Mouse (Mus musculus) olfactory bulb, adult 2 months (tissue): ENCODE data around the gene Traf1. TPM values are rescaled to one million over a fixed set of nuclear protein-coding genes. Genes with fewer than 3 reads are reported as not detected.

Experiments
- H3K27ac ChIP-seq: fragments of 200-500 bp; 2 replicates; pipeline ENCODE4 v1.5.1; 2012; ENCODE audit warnings: low read depth, low read length; ENCODE audit not compliant: insufficient read depth
- H3K4me1 ChIP-seq: fragments of 200-500 bp; 2 replicates; pipeline ENCODE4 v1.6.1; 2012; ENCODE audit warnings: low read length; ENCODE audit not compliant: control insufficient read depth, insufficient read depth
- H3K4me3 ChIP-seq: fragments of 200-500 bp; 2 replicates; pipeline ENCODE4 v1.5.1; 2012; ENCODE audit warnings: mild to moderate bottlenecking, low read depth, low read length, moderate library complexity; ENCODE audit not compliant: insufficient read depth
- CTCF ChIP-seq: fragments of 200-500 bp; IDR thresholded peaks from 2 replicates; pipeline ENCODE4 v1.5.1; 2012; ENCODE audit warnings: low read depth, mild to moderate bottlenecking, low read length, moderate library complexity; ENCODE audit not compliant: insufficient read depth
- POLR2A ChIP-seq: fragments of 200-500 bp; IDR thresholded peaks from 2 replicates; pipeline ENCODE4 v1.6.1; 2012; ENCODE audit warnings: mild to moderate bottlenecking, low read depth, low read length, moderate library complexity; ENCODE audit not compliant: insufficient read depth
- WGBS: fragments of 180-500 bp; shearing (Covaris S2); methylation state at CpG from one replicate; pipeline ENCODE4 v1.1.7; 2018; 5-methylcytosine and 5-hydroxymethylcytosine counted together
- polyA plus RNA-seq: library from polyadenylated mRNA; stranded (reverse); fragments of >200 nt; gene quantifications from 2 replicates; pipeline ENCODE4 v1.2.4, GENCODE M21; 2012; ENCODE audit warnings: low replicate concordance; ENCODE audit not compliant: missing spikeins, insufficient read depth, insufficient read length

Gene Traf1
- polyA plus RNA-seq, 1 experiment = not detected

DNA sequence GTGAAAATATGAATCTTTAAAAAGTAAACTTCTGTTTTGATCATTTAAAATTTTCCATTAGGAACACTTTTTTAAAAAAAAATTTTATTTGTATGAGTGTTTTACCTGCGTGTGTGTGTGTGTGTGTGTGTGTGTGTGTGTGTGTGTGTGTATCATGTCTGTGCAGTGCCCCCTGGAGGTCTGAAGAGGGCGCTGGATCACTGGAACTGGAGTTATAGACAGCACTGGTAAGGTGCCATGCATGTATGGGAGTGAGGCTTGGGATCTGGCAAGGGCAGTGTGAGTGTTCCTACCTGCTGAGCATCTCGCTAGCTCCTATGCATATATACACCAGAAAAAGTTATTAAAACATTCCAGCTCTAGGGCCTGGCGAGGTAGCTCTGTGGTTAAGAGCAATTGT, 59.8 kb downstream of the Traf1 start:
- TF ChIP-seq POLR2A = no peak
- no peak for TF ChIP-seq CTCF
- no peak overlapping the region for H3K4me3 ChIP-seq
- no peak overlapping the region for H3K27ac ChIP-seq
- peaks cover 9% of the 10 kb centered on the region for H3K4me1 ChIP-seq
- WGBS = 79% methylated on average over 4 of the region's 4 CpGs

DNA sequence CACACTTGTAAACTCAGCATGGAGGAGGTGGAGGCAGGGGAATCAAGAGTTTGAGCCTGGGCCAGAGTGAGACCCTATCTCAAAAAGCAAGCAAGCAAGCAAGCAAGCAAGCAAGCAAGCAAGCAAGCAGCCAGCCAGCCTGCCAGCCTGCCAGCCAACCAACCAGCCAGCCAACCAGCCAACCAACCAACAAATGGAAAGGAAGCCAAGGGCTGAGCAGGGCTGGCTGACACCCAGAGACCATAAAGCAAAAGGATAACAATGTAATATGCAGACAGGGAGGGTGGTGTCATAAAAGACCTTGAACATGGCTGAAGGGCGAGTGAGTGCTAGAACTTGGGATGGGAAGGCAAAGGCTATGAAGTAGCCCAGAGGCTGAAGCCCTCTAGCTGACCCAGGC, 61.2 kb downstream of the Traf1 start:
- H3K4me1 ChIP-seq = peaks cover 9% of the 10 kb centered on the region
- no peak overlapping the region for H3K4me3 ChIP-seq
- WGBS = 78% methylated on average over 1 of the region's 1 CpGs
- TF ChIP-seq POLR2A (no peak), CTCF (no peak)
- no peak overlapping the region for H3K27ac ChIP-seq

- H3K4me1 ChIP-seq = peaks cover 2% of the 10 kb centered on the region
- TF ChIP-seq POLR2A = no peak
- no peak for TF ChIP-seq CTCF
- no peak overlapping the region for H3K27ac ChIP-seq
- H3K4me3 ChIP-seq = no peak overlapping the region
- 87% methylated on average over 11 of the region's 11 CpGs for WGBS
These were observed 61.9 kb downstream of the Traf1 start for GRCm38 (mm10) chr2:34899682-34900081.

- TF ChIP-seq POLR2A (no peak), CTCF (no peak)
- no peaks in the 10 kb centered on the region for H3K4me1 ChIP-seq
- 32% methylated on average over 10 of the region's 10 CpGs for WGBS
- no peak overlapping the region for H3K27ac ChIP-seq
- no peak overlapping the region for H3K4me3 ChIP-seq
These were observed 63.8 kb downstream of the Traf1 start for GRCm38 (mm10) chr2:34897820-34898219.

DNA sequence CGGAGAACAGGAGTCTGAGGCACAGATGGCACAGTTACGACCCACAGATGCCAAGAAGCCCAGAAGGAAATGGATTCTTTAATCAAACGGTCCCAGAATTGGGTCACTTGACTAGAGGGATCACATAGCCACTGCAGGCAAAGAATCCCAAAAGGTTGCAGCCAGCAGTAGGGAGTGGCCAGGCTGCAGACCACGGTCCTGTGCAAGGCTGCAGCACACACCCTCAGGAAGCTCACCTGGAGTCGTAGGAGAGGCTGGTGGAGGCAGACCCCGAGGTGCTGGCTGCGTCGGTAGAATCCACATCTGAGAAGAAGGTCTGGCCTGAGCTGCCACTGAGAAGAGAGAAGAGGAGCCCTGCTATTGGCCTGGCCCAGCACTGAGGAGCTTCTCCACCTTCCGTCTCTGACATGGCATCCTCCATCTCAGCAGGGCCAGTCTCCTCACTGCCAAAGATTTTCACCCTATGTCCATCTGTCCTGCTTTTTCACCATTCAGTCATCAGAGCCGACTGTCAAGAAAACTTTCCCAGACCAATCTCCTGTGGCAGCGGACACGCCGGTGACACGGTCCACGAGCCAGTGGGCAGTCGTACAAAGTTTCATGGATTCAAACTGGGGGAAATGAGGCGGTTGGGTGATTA, 64.6 kb downstream of the Traf1 start:
- WGBS = 87% methylated on average over 17 of the region's 17 CpGs

DNA sequence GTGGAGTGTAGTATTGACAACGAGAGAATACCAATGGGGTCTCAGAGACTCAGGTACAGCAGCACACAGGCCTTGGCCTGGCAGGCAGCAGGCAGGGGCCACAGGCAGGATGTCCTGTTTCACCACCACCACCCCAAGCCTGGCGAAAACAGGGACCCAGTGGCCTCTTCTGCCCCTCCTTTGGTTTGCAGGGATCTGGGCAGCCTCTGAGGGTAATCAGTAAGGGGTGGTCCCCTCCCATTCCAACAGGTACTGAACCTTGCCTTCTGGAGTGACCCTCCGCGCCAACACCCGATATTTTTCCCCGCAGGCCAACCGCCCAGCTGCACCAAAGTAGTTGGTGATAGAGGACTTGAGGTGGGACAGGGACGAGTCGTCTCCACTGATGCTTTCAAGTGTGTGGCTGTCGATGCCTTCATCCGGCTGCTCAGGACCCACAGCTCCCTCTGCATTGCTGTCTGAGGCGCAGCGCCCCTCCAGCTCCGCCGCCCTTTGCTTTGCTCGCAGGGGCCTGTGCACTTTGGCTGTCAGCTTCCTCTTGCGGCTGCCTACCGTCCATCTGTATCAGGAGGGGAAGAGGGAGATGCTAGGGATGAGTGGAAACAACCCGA, 66.0 kb downstream of the Traf1 start:
- WGBS = 90% methylated on average over 19 of the region's 19 CpGs
- no peaks in the 10 kb centered on the region for H3K4me1 ChIP-seq
- H3K4me3 ChIP-seq = no peak overlapping the region
- no peak for TF ChIP-seq CTCF
- TF ChIP-seq POLR2A = no peak
- no peak overlapping the region for H3K27ac ChIP-seq

More for the DNA sequence above, 64.6 kb downstream of the Traf1 start:
- Histone ChIP-seq H3K27ac (no peak overlapping the region), H3K4me3 (no peak overlapping the region), H3K4me1 (no peaks in the 10 kb centered on the region)
- TF ChIP-seq CTCF (no peak), POLR2A (no peak)

DNA sequence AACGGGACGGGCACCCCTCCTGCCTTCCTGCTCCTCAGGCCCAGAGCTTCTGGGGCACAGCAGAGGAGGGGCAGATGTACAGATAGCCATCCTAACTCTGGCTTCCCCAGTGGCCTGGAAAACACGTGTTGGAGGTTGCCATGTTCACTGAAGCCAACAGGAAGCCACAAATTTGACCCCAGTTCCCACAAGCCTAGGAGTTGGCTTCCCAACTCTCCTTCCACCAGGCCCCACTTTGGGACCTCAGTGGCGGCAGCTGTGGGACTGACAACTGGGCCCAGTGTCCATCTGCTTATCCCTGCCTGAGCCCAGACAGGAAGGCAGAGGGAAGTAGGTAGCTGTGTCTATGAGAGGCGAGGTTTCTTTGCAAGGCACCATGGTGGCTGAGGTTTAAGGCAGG, 67.6 kb downstream of the Traf1 start:
- no peaks in the 10 kb centered on the region for H3K4me1 ChIP-seq
- no peak for TF ChIP-seq CTCF
- no peak for TF ChIP-seq POLR2A
- WGBS = 80% methylated on average over 5 of the region's 5 CpGs
- H3K27ac ChIP-seq = no peak overlapping the region
- H3K4me3 ChIP-seq = no peak overlapping the region

Other genes with a start within 250 kb of the Traf1 start
- gene Gapvd1, start 206.5 kb downstream of the Traf1 start, polyA plus RNA-seq = not detected in 2 replicates
- gene Hspa5, start 189.8 kb downstream of the Traf1 start, polyA plus RNA-seq = not detected in 2 replicates
- gene Rabepk, start 161.9 kb downstream of the Traf1 start, polyA plus RNA-seq = not detected in 2 replicates
- gene Fbxw2, start 135.5 kb downstream of the Traf1 start, polyA plus RNA-seq = not detected in 2 replicates
- gene Gm34653, start 128.8 kb downstream of the Traf1 start, polyA plus RNA-seq = not detected in 2 replicates
- not detected in 2 replicates for gene Cutal, start 87.4 kb downstream of the Traf1 start, polyA plus RNA-seq
- gene Psmd5, start 86.8 kb downstream of the Traf1 start, polyA plus RNA-seq = not detected in 2 replicates
- gene Phf19, start 47.7 kb downstream of the Traf1 start, polyA plus RNA-seq = not detected in 2 replicates
- not detected in 2 replicates for gene Hc, start 99.7 kb upstream of the Traf1 start, polyA plus RNA-seq
- not detected in 2 replicates for gene AI182371, start 139.8 kb upstream of the Traf1 start, polyA plus RNA-seq
- 331 TPM in 1 of 2 replicates, not detected in the other for gene Cntrl, start 147.7 kb upstream of the Traf1 start, polyA plus RNA-seq
- 306 and 317 TPM in 2 replicates for gene Rab14, start 239.3 kb upstream of the Traf1 start, polyA plus RNA-seq